Mouse (Mus musculus) cerebellum, postnatal 10 days (tissue): ENCODE results near the gene Mybpc3.

Source experiments
- DNase-seq, 2 experiments: peaks; one replicate each; pipeline ENCODE4 v3.0.0; 2021; ENCODE audit warnings: mixed read lengths in 2 of 2

Mybpc3 gene

DNA sequence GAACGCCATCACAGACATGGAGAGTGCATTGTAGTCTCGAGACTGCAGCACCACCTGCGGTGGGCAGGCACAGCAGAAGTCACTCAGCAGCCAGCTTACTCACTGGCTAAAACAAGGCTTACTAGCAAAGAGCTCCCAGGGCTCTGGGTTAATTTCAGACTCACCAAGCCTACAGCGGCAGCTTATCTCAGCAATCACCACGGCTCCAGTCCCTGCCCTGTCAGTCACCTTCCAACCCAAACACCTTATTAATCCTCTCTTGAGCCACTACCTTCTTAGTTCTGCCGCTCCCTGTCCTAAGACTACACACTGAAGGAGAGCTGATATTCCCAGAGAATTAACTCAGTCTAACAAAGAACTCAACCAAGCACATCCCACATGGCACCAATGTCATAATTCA, 58.3 kb downstream of the Mybpc3 start:
- no peak for DNase-seq

DNA sequence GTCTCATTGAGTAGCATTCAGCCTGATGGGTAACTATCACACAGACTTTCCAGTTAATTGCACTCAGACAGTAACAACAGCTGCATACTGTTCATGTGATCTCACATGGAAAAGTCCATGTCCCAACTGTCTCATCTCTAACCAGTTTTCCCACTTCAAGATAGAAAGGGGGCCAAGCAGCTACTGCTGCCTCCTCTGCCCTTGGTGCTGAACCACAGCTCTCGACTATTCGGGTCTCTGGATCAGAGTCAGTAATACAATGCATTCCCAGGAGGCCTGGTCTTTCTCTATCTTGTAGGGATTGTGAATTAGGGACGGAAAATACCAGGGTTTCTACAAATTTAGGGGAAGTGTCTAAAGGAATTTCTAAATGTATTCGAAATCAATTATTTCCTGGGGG, 61.9 kb downstream of the Mybpc3 start:
- no peak for DNase-seq

DNA sequence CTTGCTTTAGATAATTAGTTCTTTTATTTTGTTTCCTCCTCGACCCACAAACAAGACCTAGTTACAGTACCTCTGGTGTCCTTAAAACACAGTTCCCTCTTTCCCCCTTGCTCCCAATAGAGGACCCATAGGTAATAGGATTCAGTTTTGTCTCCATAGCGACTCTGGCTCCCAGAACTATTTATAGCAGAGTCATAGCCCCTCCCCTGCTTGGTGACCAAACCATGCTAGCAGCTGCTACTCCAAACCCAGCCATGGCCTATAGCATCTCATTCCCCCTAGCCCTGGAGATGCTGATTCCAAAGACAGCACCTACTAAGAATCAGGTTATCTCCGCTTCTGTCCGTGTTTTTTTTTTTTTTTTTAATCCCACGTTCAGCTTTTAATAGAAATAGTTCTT, 62.8 kb downstream of the Mybpc3 start:
- peak; percentile 71 to 73 for DNase-seq

DNA sequence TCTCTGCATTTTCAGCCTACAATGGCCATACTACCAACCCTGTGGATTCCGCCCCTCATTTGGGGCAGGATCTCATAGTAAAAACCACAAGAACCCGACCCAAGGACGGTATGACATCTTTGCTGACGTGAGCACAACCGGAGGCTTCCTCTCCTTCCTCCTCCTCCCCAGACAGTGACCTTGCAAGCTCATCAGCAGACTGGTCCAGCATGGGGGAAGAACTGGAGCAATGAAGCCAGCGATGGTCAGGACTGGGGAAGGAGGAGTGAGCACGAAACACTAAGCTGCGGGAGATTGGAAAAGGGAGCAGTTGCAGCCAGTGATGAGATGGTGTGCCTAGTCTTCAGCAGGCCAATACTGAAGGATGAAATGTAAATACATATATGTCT, 64.1 kb downstream of the Mybpc3 start:
- peak; percentile 62 to 69 for DNase-seq

DNA sequence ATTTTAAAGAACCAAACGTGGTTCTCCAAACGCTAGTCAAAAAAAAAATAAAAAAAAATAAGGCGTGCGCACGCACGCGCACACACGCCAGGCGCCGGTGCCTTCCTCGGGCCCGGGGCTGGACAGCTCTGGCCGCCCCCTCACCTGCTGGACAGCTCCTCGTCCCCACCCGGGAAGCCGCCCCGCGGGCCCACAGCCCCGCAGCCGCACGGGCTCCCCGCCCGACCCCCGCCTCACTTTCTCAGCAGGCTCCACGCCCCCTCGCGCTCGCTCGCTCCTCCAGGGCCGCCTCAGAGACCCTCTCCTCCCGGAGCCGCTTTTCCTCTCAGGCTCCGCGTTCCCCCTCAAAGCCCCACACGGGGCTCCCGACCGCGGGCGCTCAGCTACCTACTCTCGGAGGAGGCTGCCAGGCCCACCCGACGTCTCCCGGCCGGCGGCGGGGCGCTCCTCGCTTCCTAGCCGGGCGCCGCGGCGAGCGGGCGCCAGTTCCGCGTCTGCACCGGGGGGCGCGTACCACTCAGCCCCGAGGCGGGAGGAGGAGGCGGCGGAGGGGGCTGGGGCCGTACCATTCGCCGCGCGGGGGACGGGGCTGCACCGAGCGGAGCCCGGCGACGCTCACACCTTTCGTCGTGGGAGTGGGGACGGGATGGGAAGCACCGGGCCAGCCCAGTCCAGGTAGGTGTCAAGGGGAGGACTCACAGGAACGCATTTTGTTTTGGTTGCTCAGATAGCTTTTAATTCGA, 64.6 kb downstream of the Mybpc3 start:
- DNase-seq: peak; percentile 95 to 97

DNA sequence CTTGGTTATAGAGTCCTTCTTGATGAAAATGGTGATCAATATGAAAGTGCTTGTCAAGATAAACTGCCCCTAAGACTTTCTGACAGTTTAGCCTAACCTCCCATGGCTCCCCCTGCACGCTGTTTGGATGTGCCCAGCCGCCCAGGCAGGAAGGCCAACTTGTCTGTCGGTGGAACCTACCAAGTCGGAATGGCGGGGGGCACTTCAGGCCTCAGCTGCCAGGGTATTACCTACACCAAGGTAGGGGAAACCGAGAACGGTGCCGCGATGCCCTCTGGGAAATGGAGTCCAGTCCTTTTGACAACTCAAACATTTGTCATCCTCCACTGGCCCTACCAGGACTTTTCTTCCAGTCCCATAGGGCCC, 65.2 kb downstream of the Mybpc3 start:
- DNase-seq: peak; percentile 98 to 99

DNA sequence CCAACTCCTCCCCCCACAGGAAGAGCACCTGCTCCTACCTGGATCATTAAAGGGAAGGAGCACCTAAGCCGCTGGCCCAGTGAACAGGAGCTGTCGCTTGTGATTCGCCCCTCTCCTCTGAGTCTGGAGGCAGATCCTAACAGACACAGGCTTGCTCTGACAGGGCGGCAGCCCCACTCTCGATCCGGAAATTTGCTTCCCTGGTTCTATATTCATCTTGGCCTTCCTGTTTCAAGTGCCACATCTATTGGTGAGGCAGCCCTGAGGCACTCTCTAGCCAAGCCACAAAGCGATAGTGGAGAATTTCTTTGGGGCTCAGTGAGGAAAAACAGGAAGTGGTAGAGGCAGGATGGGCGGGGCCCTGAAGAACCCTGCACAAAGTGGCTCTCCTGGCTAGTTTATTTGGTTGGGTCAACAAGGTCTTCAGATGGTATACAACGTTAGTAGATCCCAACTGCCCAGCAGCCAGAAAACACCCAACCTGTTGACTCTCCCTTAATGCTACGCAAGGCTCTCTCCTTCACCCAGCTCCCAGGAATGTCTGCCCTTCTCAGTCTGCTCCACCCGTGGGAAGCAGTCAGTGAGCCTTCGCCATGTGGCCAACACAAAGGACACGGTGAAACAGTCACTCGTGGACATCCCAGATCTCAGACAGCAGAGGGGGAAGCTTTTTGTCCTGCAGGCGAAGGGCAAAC, 65.9 kb downstream of the Mybpc3 start, which contains the start of gene Madd:
Madd (minus strand) TSS at position 127 of the 695 bp plus-strand sequence.
- peak in 1 of 2 experiments; percentile 26 for DNase-seq
